ENCODE assay signal across 30 mouse cellular contexts in genomic region chr11:24018783-24019182, GRCm38 (mm10). TPM values are rescaled to one million over a fixed set of nuclear protein-coding genes. Genes with fewer than 3 reads are reported as not detected.
DNase-seq lines count a peak whose midpoint lies in the region; TF ChIP-seq lines count a peak whose summit lies in the region.
"Had no signal": no experiment of that assay in that cellular context is flagged by ENCODE, and none has a peak within 500 bp of the region (broad histone marks: within the 10 kb centered on the region; RNA-seq: fewer than 3 reads in every experiment).

No protein-coding gene starts in this region.

- no peak overlapping the region for H3K27ac ChIP-seq in CH12.LX (ENCODE audit: insufficient read depth, low read depth)
- H3K27ac ChIP-seq: embryonic facial prominence, embryonic 13.5 days; embryonic facial prominence, embryonic 15.5 days; forebrain, embryonic 10.5 days; forebrain, embryonic 12.5 days had no signal

- H3K4me2 ChIP-seq in CH12.LX (ENCODE audit: insufficient read depth, low read depth, poor library complexity, severe bottlenecking): 0 out of 2 replicates have a peak overlapping the region, but pooled peaks have one; percentile 16
- H3K4me2 ChIP-seq: embryonic facial prominence, embryonic 13.5 days; embryonic facial prominence, embryonic 15.5 days; forebrain, embryonic 12.5 days had no signal

- no peaks in the 10 kb centered on the region for H3K79me2 ChIP-seq in CH12.LX (replicated peaks; ENCODE audit: control insufficient read depth, extremely low read depth, insufficient read depth, poor library complexity, severe bottlenecking)

- peak; percentile 14 to 16 for DNase-seq in spleen, adult 18-20 months
- no peak for DNase-seq in spleen, postnatal 4 days (ENCODE audit: low spot score in 2 of 2)
- peak; percentile 4 to 38 for DNase-seq in spleen, postnatal 36 days (ENCODE audit: low spot score in 2 of 2)
- no peak for DNase-seq in spleen, adult 12 weeks (ENCODE audit: low spot score)
- DNase-seq in CH12.LX (ENCODE audit: extremely low read depth): peak; percentile 48
- peak; percentile 55 for DNase-seq in splenic B cell, adult 2 months (ENCODE audit: low read depth, low spot score)
- DNase-seq in right cerebral cortex, postnatal 25 days: no peak
- no peak for DNase-seq in gastrocnemius, postnatal 25 days
- DNase-seq: adrenal gland, adult 2 months; adrenal gland, postnatal 10 days; adrenal gland, postnatal 25 days; cerebellum, adult 11 months; cerebellum, adult 18-20 months; cerebellum, adult 8-10 months; cerebellum, adult 9-11 months; cerebellum, postnatal 14 days; cerebellum, postnatal 36 days; embryo, embryonic 11 days had no signal

- no peak for TF ChIP-seq POLR2A in CH12.LX (IDR thresholded peaks at IDR 0.05; ENCODE audit: low read depth, low read length)

- H3K9me3 ChIP-seq in CH12.LX (replicated peaks; ENCODE audit: low read length): no peaks in the 10 kb centered on the region
- H3K9me3 ChIP-seq: embryonic facial prominence, embryonic 13.5 days; embryonic facial prominence, embryonic 15.5 days; forebrain, embryonic 10.5 days; forebrain, embryonic 12.5 days had no signal

- no peak for TF ChIP-seq CTCF in CH12.LX (conservative IDR thresholded peaks at IDR 0.05 in 1 of 2, IDR thresholded peaks at IDR 0.05 in 1 of 2; ENCODE audit: low read depth in 2 of 2, low read length in 2 of 2)

- peaks cover 2 to 18% of the 10 kb centered on the region in 2 experiments; a peak in 2 of 4 replicates for H3K4me1 ChIP-seq in CH12.LX (ENCODE audit: control insufficient read depth in 1 of 2, insufficient read depth in 2 of 2)
- H3K4me1 ChIP-seq: embryonic facial prominence, embryonic 15.5 days had no signal

- no peak overlapping the region for H3K4me3 ChIP-seq in CH12.LX (replicated peaks in 1 of 3; ENCODE audit: low read depth in 2 of 3, low read length in 2 of 3, poor library complexity in 1 of 3)
- H3K4me3 ChIP-seq: embryonic facial prominence, embryonic 13.5 days; embryonic facial prominence, embryonic 15.5 days; erythroblast, embryonic 14.5 days; forebrain, embryonic 10.5 days; forebrain, embryonic 12.5 days had no signal

- dilution Hi-C loops in CH12.LX (cut with MboI; ENCODE audit: extremely low pct_ligation_motif_present, extremely low pct_unique_long_range_greater_than_20kb, low sequenced_read_pairs): no loop called here

- TF ChIP-seq RAD21 in CH12.LX (IDR thresholded peaks at IDR 0.05; ENCODE audit: low read depth, low read length): no peak

- TF ChIP-seq EP300 in CH12.LX (IDR thresholded peaks at IDR 0.05; ENCODE audit: low read length): peak; percentile 25; the same call in 1 of the 2 replicates

- in situ Hi-C loops in CH12.LX (cut with MboI; ENCODE audit: low pct_ligation_motif_present, low pct_unique_long_range_greater_than_20kb, low sequenced_read_pairs): no loop called here

- no peaks in the 10 kb centered on the region for H3K27me3 ChIP-seq in CH12.LX (replicated peaks)
- H3K27me3 ChIP-seq in splenic B cell, adult 2 months (ENCODE audit: control insufficient read depth, insufficient read depth, low read length, poor library complexity, severe bottlenecking): no peaks in the 10 kb centered on the region; the same call in 1 of the 2 replicates
- H3K27me3 ChIP-seq: embryonic facial prominence, embryonic 13.5 days; embryonic facial prominence, embryonic 15.5 days; forebrain, embryonic 12.5 days had no signal

- H3K9ac ChIP-seq in CH12.LX (ENCODE audit: insufficient read depth, low read depth): no peak overlapping the region
- H3K9ac ChIP-seq: embryonic facial prominence, embryonic 13.5 days; embryonic facial prominence, embryonic 15.5 days; forebrain, embryonic 12.5 days had no signal

- no peaks in the 10 kb centered on the region for H3K36me3 ChIP-seq in CH12.LX (replicated peaks in 1 of 2; ENCODE audit: control insufficient read depth in 1 of 2, insufficient read depth in 1 of 2, low read length in 1 of 2)
- H3K36me3 ChIP-seq in splenic B cell, adult 2 months (ENCODE audit: control insufficient read depth, insufficient read depth, low read length, poor library complexity, severe bottlenecking): no peaks in the 10 kb centered on the region
- H3K36me3 ChIP-seq: embryonic facial prominence, embryonic 13.5 days; embryonic facial prominence, embryonic 15.5 days; forebrain, embryonic 10.5 days; forebrain, embryonic 12.5 days had no signal

TF ChIP-seq in CH12.LX, 34 proteins besides CTCF, POLR2A, EP300 and RAD21:
- TF ChIP-seq ETS1 (conservative IDR thresholded peaks at IDR 0.05; ENCODE audit: low read depth, low read length) (no peak), TCF12 (IDR thresholded peaks at IDR 0.05; ENCODE audit: low read depth, low read length) (no peak), SIN3A (IDR thresholded peaks at IDR 0.05; ENCODE audit: low read length) (no peak), ELF1 (IDR thresholded peaks at IDR 0.05; ENCODE audit: low read depth, low read length) (peak; percentile 14; the same call in 1 of the 2 replicates), USF2 (conservative IDR thresholded peaks at IDR 0.05; ENCODE audit: low read depth, low read length) (no peak), UBTF (IDR thresholded peaks at IDR 0.05; ENCODE audit: low read depth, low read length) (no peak), MAX (IDR thresholded peaks at IDR 0.05; ENCODE audit: low read length) (no peak), MAZ (IDR thresholded peaks at IDR 0.05; ENCODE audit: low read depth, low read length) (no peak), ZNF384 (IDR thresholded peaks at IDR 0.05; ENCODE audit: low read depth, low read length) (peak; percentile 72), POLR2AphosphoS2 (IDR thresholded peaks at IDR 0.05; ENCODE audit: low read depth, low read length) (no peak)

RNA-seq across cellular contexts. Expression of gene A830031A19Rik, which starts 56.1 kb away (rescaled TPM):
- total RNA-seq in CH12.LX (2012; rRNA removed) (not detected in 2 replicates), CH12.LX (2014; rRNA removed) (not detected in 2 replicates)
- not detected in 2 replicates for polyA plus RNA-seq in CH12.LX (2012; ENCODE audit: insufficient read length, low read depth)
- total RNA-seq in gastrocnemius, postnatal 25 days (2021): not detected
- total RNA-seq: adrenal gland, adult 2 months; adrenal gland, postnatal 10 days; adrenal gland, postnatal 25 days; adrenal gland, postnatal 4 days; common myeloid progenitor, adult 5-6 weeks; ES-E14; MEL had no signal
- polyA plus RNA-seq: adrenal gland, adult 2 months; CD4-positive, CD25-positive, alpha-beta regulatory T cell, adult 4 months; embryonic facial prominence, embryonic 11.5 days; embryonic facial prominence, embryonic 13.5 days; embryonic facial prominence, embryonic 15.5 days; erythroblast, embryonic 14.5 days; forebrain, embryonic 10.5 days; forebrain, embryonic 12.5 days; forebrain, embryonic 16.5 days had no signal

RNA-seq across cellular contexts. Expression of gene Bcl11a, which starts 59.1 kb away (rescaled TPM):
- total RNA-seq in CH12.LX (2012; rRNA removed): 6.8 and 9.0 TPM in 2 replicates
- 13.4 and 13.9 TPM in 2 replicates for total RNA-seq in CH12.LX (2014; rRNA removed)
- polyA plus RNA-seq in CH12.LX (2012; ENCODE audit: insufficient read length, low read depth): 52.1 and 57.9 TPM in 2 replicates
- total RNA-seq in gastrocnemius, postnatal 25 days (2021): under 1 TPM in 1 of 2 experiments, not detected in 1; 0.05 TPM

Comparison
In these comparisons a context has a peak if more than half of its experiments do, and no peak if none do; other contexts are left out.
1. DNase-seq: peak in spleen, adult 18-20 months (2 of 2), spleen, postnatal 36 days (2 of 2), CH12.LX (single experiment) and splenic B cell, adult 2 months (single experiment); none in spleen, postnatal 4 days (0 of 2), spleen, adult 12 weeks (single experiment), right cerebral cortex, postnatal 25 days (single experiment) and gastrocnemius, postnatal 25 days (single experiment).
2. RNA of gene Bcl11a, which starts 59.1 kb away (total RNA-seq): 6.8 to 13.9 TPM in CH12.LX; 0.05 TPM in gastrocnemius, postnatal 25 days; every median in the first group is over 4 times any median in the second.